Mouse (Mus musculus): ENCODE data around the gene Myo5c. TPM values are rescaled to one million over a fixed set of nuclear protein-coding genes. Genes with fewer than 3 reads are reported as not detected.

Gene Myo5c
- polyA plus RNA-seq, 1 experiment, result 5.0 TPM

GRCm38 (mm10) chr9:75253766-75254165, 21.9 kb downstream of the Myo5c start:
- Histone ChIP-seq H3K27ac (ENCODE audit: insufficient read depth, low read length) (peak overlapping the region; percentile 66), H3K4me3 (ENCODE audit: insufficient read depth, low read length) (no peak overlapping the region), H3K4me1 (ENCODE audit: control insufficient read depth, insufficient read depth, low read length) (peaks cover 19% of the 10 kb centered on the region)
- TF ChIP-seq POLR2A (IDR thresholded peaks at IDR 0.05; ENCODE audit: extremely low read depth, insufficient read depth, low read length) (no peak), CTCF (IDR thresholded peaks at IDR 0.05; ENCODE audit: extremely low read depth, insufficient read depth, low read length) (no peak)

- Histone ChIP-seq H3K27ac (ENCODE audit: insufficient read depth, low read length) (peak overlapping the region; percentile 66), H3K4me1 (ENCODE audit: control insufficient read depth, insufficient read depth, low read length) (peaks cover 19% of the 10 kb centered on the region), H3K4me3 (ENCODE audit: insufficient read depth, low read length) (no peak overlapping the region)
- TF ChIP-seq CTCF (IDR thresholded peaks at IDR 0.05; ENCODE audit: extremely low read depth, insufficient read depth, low read length) (no peak), POLR2A (IDR thresholded peaks at IDR 0.05; ENCODE audit: extremely low read depth, insufficient read depth, low read length) (peak; percentile 91)
These were observed 22.6 kb downstream of the Myo5c start for GRCm38 (mm10) chr9:75254196-75254955.

- Histone ChIP-seq H3K27ac (ENCODE audit: insufficient read depth, low read length) (0 out of 2 replicates have a peak overlapping the region, but pooled peaks have one; percentile 25), H3K4me1 (ENCODE audit: control insufficient read depth, insufficient read depth, low read length) (peaks cover 17% of the 10 kb centered on the region), H3K4me3 (ENCODE audit: insufficient read depth, low read length) (no peak overlapping the region)
- TF ChIP-seq CTCF (IDR thresholded peaks at IDR 0.05; ENCODE audit: extremely low read depth, insufficient read depth, low read length) (no peak), POLR2A (IDR thresholded peaks at IDR 0.05; ENCODE audit: extremely low read depth, insufficient read depth, low read length) (no peak)
These were observed 24.2 kb downstream of the Myo5c start for GRCm38 (mm10) chr9:75255820-75256545.

GRCm38 (mm10) chr9:75258792-75259191, 27.0 kb downstream of the Myo5c start:
- no peak overlapping the region for H3K4me3 ChIP-seq (ENCODE audit: insufficient read depth, low read length)
- TF ChIP-seq POLR2A (IDR thresholded peaks at IDR 0.05; ENCODE audit: extremely low read depth, insufficient read depth, low read length) (no peak), CTCF (IDR thresholded peaks at IDR 0.05; ENCODE audit: extremely low read depth, insufficient read depth, low read length) (no peak)
- H3K27ac ChIP-seq (ENCODE audit: insufficient read depth, low read length), result no peak overlapping the region
- peaks cover 11% of the 10 kb centered on the region for H3K4me1 ChIP-seq (ENCODE audit: control insufficient read depth, insufficient read depth, low read length)

GRCm38 (mm10) chr9:75259656-75260055, 27.8 kb downstream of the Myo5c start:
- TF ChIP-seq POLR2A (IDR thresholded peaks at IDR 0.05; ENCODE audit: extremely low read depth, insufficient read depth, low read length), result no peak
- TF ChIP-seq CTCF (IDR thresholded peaks at IDR 0.05; ENCODE audit: extremely low read depth, insufficient read depth, low read length), result no peak
- Histone ChIP-seq H3K4me1 (ENCODE audit: control insufficient read depth, insufficient read depth, low read length) (peaks cover 7% of the 10 kb centered on the region), H3K4me3 (ENCODE audit: insufficient read depth, low read length) (no peak overlapping the region), H3K27ac (ENCODE audit: insufficient read depth, low read length) (no peak overlapping the region)

- Histone ChIP-seq H3K4me1 (ENCODE audit: control insufficient read depth, insufficient read depth, low read length) (no peaks in the 10 kb centered on the region), H3K4me3 (ENCODE audit: insufficient read depth, low read length) (no peak overlapping the region), H3K27ac (ENCODE audit: insufficient read depth, low read length) (no peak overlapping the region)
- no peak for TF ChIP-seq CTCF (IDR thresholded peaks at IDR 0.05; ENCODE audit: extremely low read depth, insufficient read depth, low read length)
- TF ChIP-seq POLR2A (IDR thresholded peaks at IDR 0.05; ENCODE audit: extremely low read depth, insufficient read depth, low read length), result no peak
These were observed 29.6 kb downstream of the Myo5c start for GRCm38 (mm10) chr9:75261332-75261872.

GRCm38 (mm10) chr9:75262235-75262826, 30.5 kb downstream of the Myo5c start:
- peak; percentile 65; the same call in 1 of the 2 replicates for TF ChIP-seq CTCF (IDR thresholded peaks at IDR 0.05; ENCODE audit: extremely low read depth, insufficient read depth, low read length)
- no peak for TF ChIP-seq POLR2A (IDR thresholded peaks at IDR 0.05; ENCODE audit: extremely low read depth, insufficient read depth, low read length)
- Histone ChIP-seq H3K4me1 (ENCODE audit: control insufficient read depth, insufficient read depth, low read length) (no peaks in the 10 kb centered on the region), H3K4me3 (ENCODE audit: insufficient read depth, low read length) (no peak overlapping the region), H3K27ac (ENCODE audit: insufficient read depth, low read length) (no peak overlapping the region)

GRCm38 (mm10) chr9:75264008-75264718, 32.3 kb downstream of the Myo5c start:
- Histone ChIP-seq H3K27ac (ENCODE audit: insufficient read depth, low read length) (no peak overlapping the region), H3K4me1 (ENCODE audit: control insufficient read depth, insufficient read depth, low read length) (no peaks in the 10 kb centered on the region), H3K4me3 (ENCODE audit: insufficient read depth, low read length) (no peak overlapping the region)
- no peak for TF ChIP-seq POLR2A (IDR thresholded peaks at IDR 0.05; ENCODE audit: extremely low read depth, insufficient read depth, low read length)
- no peak for TF ChIP-seq CTCF (IDR thresholded peaks at IDR 0.05; ENCODE audit: extremely low read depth, insufficient read depth, low read length)

GRCm38 (mm10) chr9:75267147-75267546, 35.3 kb downstream of the Myo5c start:
- no peak overlapping the region for H3K4me3 ChIP-seq (ENCODE audit: insufficient read depth, low read length)
- TF ChIP-seq CTCF (IDR thresholded peaks at IDR 0.05; ENCODE audit: extremely low read depth, insufficient read depth, low read length), result no peak
- TF ChIP-seq POLR2A (IDR thresholded peaks at IDR 0.05; ENCODE audit: extremely low read depth, insufficient read depth, low read length), result no peak
- no peaks in the 10 kb centered on the region for H3K4me1 ChIP-seq (ENCODE audit: control insufficient read depth, insufficient read depth, low read length)
- H3K27ac ChIP-seq (ENCODE audit: insufficient read depth, low read length), result no peak overlapping the region

All from cortical plate, adult 2 months (tissue).